Mouse (Mus musculus) stomach, embryonic 14.5 days (tissue): ENCODE data around the gene Fhit. TPM values are rescaled to one million over a fixed set of nuclear protein-coding genes. Genes with fewer than 3 reads are reported as not detected.

ENCODE experiments used
- ATAC-seq: fragments of 200-750 bp; cut with Nextera tagmentation; 2 replicates; pipeline ENCODE4 v1.8.0; 2017; ENCODE audit warnings: low read depth, moderate TSS enrichment; ENCODE audit not compliant: insufficient number of reproducible peaks, insufficient read depth, low FRiP score
- H3K27ac ChIP-seq: fragments of 300-500 bp; sonication (generic); 2 replicates; pipeline ENCODE4 v1.5.1; 2014; ENCODE audit warnings: mild to moderate bottlenecking, low read length, moderate library complexity, mixed read lengths
- H3K27me3 ChIP-seq: fragments of 300-500 bp; sonication (generic); 2 replicates; pipeline ENCODE4 v1.6.1; 2014; ENCODE audit warnings: low read length, control low read depth, mixed read lengths; ENCODE audit not compliant: control insufficient read depth, insufficient read depth
- H3K36me3 ChIP-seq: fragments of 300-500 bp; sonication (generic); 2 replicates; pipeline ENCODE4 v1.6.1; 2014; ENCODE audit warnings: mild to moderate bottlenecking, control low read depth, low read length, moderate library complexity, mixed read lengths; ENCODE audit not compliant: control insufficient read depth, insufficient read depth
- H3K4me1 ChIP-seq: fragments of 300-500 bp; sonication (generic); 2 replicates; pipeline ENCODE4 v1.6.1; 2014; ENCODE audit warnings: low read length, control low read depth, mixed read lengths; ENCODE audit not compliant: control insufficient read depth, insufficient read depth
- H3K4me2 ChIP-seq: fragments of 300-500 bp; sonication (generic); replicated peaks from 2 replicates; pipeline ENCODE4 v1.6.1; 2014; ENCODE audit warnings: low read depth, low read length, control low read depth
- H3K4me3 ChIP-seq: fragments of 300-500 bp; sonication (generic); 2 replicates; pipeline ENCODE4 v1.5.1; 2014; ENCODE audit warnings: low read depth, low read length, control low read depth
- H3K9ac ChIP-seq: fragments of 300-500 bp; sonication (generic); replicated peaks from 2 replicates; pipeline ENCODE4 v1.6.1; 2014; ENCODE audit warnings: low read depth, mild to moderate bottlenecking, control low read depth, low read length, moderate library complexity, mixed read lengths
- H3K9me3 ChIP-seq: fragments of 300-500 bp; sonication (generic); 2 replicates; pipeline ENCODE4 v1.6.1; 2016; ENCODE audit warnings: low read depth, low read length, control low read depth; ENCODE audit not compliant: control insufficient read depth
- WGBS: fragments of 180-500 bp; shearing (Covaris S2); extraction: QIAGEN DNeasy Blood & Tissue Kit; methylation state at CpG from one replicate; pipeline ENCODE4 v1.1.7; 2014; 5-methylcytosine and 5-hydroxymethylcytosine counted together
- polyA plus RNA-seq: library from polyadenylated mRNA; unstranded; fragments of >200 nt; fragmentation: Nextera tagmentation; extraction: Ambion mirVana; gene quantifications from 2 replicates; pipeline ENCODE4 v1.2.1, GENCODE M21; 2014

Fhit gene
- polyA plus RNA-seq, 1 experiment from 2014 or later: 10.3 TPM

DNA sequence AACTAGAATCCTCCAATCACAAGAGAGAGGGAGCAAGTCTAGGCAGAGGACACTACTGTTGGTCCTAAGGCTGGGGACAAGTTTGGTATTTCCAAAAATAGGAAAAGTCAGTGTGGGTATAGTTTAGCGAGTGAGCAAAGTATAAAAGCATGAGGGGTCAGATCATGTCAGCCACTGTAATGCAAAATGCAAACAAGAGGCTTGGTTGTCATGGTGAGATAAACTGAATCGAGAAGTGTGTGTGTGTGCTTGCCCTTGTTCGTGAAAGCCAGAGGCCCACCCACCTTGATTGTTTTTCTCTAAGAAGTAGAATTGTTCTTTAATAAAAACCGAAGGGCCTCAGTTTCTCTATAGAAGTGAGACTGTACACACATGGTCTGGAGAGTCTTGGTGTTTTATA lies 1465.8 kb downstream of the Fhit start:
- no peaks in the 10 kb centered on the region for H3K27me3 ChIP-seq
- 25% methylated on average over 4 of the region's 4 CpGs for WGBS

GRCm38 (mm10) chr14:9695217-9695690 lies 1466.6 kb downstream of the Fhit start:
- Histone ChIP-seq H3K9me3 (no peaks in the 10 kb centered on the region), H3K9ac (no peak overlapping the region), H3K27me3 (no peaks in the 10 kb centered on the region), H3K4me1 (peaks cover 3% of the 10 kb centered on the region; the same call in 1 of the 2 replicates), H3K4me3 (no peak overlapping the region), H3K27ac (no peak overlapping the region), H3K4me2 (no peak overlapping the region), H3K36me3 (no peaks in the 10 kb centered on the region)
- WGBS: 77% methylated on average over 4 of the region's 4 CpGs
- no peak for ATAC-seq

More for the DNA sequence above, 1465.8 kb downstream of the Fhit start:
- Histone ChIP-seq H3K36me3 (no peaks in the 10 kb centered on the region), H3K9ac (no peak overlapping the region), H3K4me1 (peaks cover 3% of the 10 kb centered on the region; the same call in 1 of the 2 replicates), H3K9me3 (no peaks in the 10 kb centered on the region), H3K4me2 (no peak overlapping the region), H3K4me3 (no peak overlapping the region), H3K27ac (no peak overlapping the region)
- ATAC-seq: no peak

GRCm38 (mm10) chr14:9688664-9689257 lies 1473.1 kb downstream of the Fhit start:
- no peak overlapping the region for H3K4me3 ChIP-seq
- no peaks in the 10 kb centered on the region for H3K9me3 ChIP-seq
- H3K36me3 ChIP-seq: no peaks in the 10 kb centered on the region
- no peak overlapping the region for H3K4me2 ChIP-seq
- ATAC-seq: no peak
- H3K9ac ChIP-seq: no peak overlapping the region
- no peak overlapping the region for H3K27ac ChIP-seq
- 72% methylated on average over 2 of the region's 2 CpGs for WGBS
- no peaks in the 10 kb centered on the region for H3K27me3 ChIP-seq
- no peaks in the 10 kb centered on the region for H3K4me1 ChIP-seq

- no peak overlapping the region for H3K4me2 ChIP-seq
- 56% methylated on average over 1 of the region's 1 CpGs for WGBS
- no peak for ATAC-seq
Observed at GRCm38 (mm10) chr14:9684362-9684761, 1477.5 kb downstream of the Fhit start.

GRCm38 (mm10) chr14:9672728-9673127 lies 1489.1 kb downstream of the Fhit start:
- 50% methylated on average over 1 of the region's 1 CpGs for WGBS
- no peak for ATAC-seq
- H3K27me3 ChIP-seq: no peaks in the 10 kb centered on the region
- no peak overlapping the region for H3K4me3 ChIP-seq
- H3K4me1 ChIP-seq: no peaks in the 10 kb centered on the region
- H3K9me3 ChIP-seq: no peaks in the 10 kb centered on the region
- H3K27ac ChIP-seq: no peak overlapping the region
- H3K9ac ChIP-seq: no peak overlapping the region
- no peak overlapping the region for H3K4me2 ChIP-seq
- H3K36me3 ChIP-seq: no peaks in the 10 kb centered on the region

More at GRCm38 (mm10) chr14:9684362-9684761, 1477.5 kb downstream of the Fhit start:
- Histone ChIP-seq H3K4me3 (no peak overlapping the region), H3K36me3 (no peaks in the 10 kb centered on the region), H3K4me1 (no peaks in the 10 kb centered on the region), H3K9me3 (no peaks in the 10 kb centered on the region), H3K27ac (no peak overlapping the region), H3K27me3 (no peaks in the 10 kb centered on the region), H3K9ac (no peak overlapping the region)

- Histone ChIP-seq H3K4me3 (no peak overlapping the region), H3K4me1 (no peaks in the 10 kb centered on the region), H3K4me2 (no peak overlapping the region), H3K27me3 (no peaks in the 10 kb centered on the region), H3K27ac (no peak overlapping the region), H3K36me3 (no peaks in the 10 kb centered on the region), H3K9me3 (no peaks in the 10 kb centered on the region), H3K9ac (no peak overlapping the region)
- ATAC-seq: no peak
- WGBS: 57% methylated on average over 3 of the region's 3 CpGs
Observed at GRCm38 (mm10) chr14:9671776-9672175, 1490.1 kb downstream of the Fhit start.

GRCm38 (mm10) chr14:9669766-9670165 lies 1492.1 kb downstream of the Fhit start:
- no peak overlapping the region for H3K9ac ChIP-seq
- H3K36me3 ChIP-seq: no peaks in the 10 kb centered on the region
- no peak for ATAC-seq
- H3K9me3 ChIP-seq: no peaks in the 10 kb centered on the region
- no peaks in the 10 kb centered on the region for H3K27me3 ChIP-seq
- H3K27ac ChIP-seq: no peak overlapping the region
- H3K4me1 ChIP-seq: no peaks in the 10 kb centered on the region
- no peak overlapping the region for H3K4me3 ChIP-seq
- WGBS: 74% methylated on average over 1 of the region's 1 CpGs
- no peak overlapping the region for H3K4me2 ChIP-seq

GRCm38 (mm10) chr14:9658445-9658844 lies 1503.4 kb downstream of the Fhit start:
- no peaks in the 10 kb centered on the region for H3K36me3 ChIP-seq
- no peaks in the 10 kb centered on the region for H3K9me3 ChIP-seq
- H3K4me2 ChIP-seq: no peak overlapping the region
- H3K27ac ChIP-seq: no peak overlapping the region
- no peaks in the 10 kb centered on the region for H3K27me3 ChIP-seq
- no peak overlapping the region for H3K4me3 ChIP-seq
- ATAC-seq: no peak
- H3K4me1 ChIP-seq: no peaks in the 10 kb centered on the region
- WGBS: 62% methylated on average over 1 of the region's 1 CpGs
- no peak overlapping the region for H3K9ac ChIP-seq

GRCm38 (mm10) chr14:9651417-9651816 lies 1510.4 kb downstream of the Fhit start:
- H3K9ac ChIP-seq: no peak overlapping the region
- no peaks in the 10 kb centered on the region for H3K4me1 ChIP-seq
- 95% methylated on average over 1 of the region's 1 CpGs for WGBS
- H3K27ac ChIP-seq: no peak overlapping the region
- no peak overlapping the region for H3K4me2 ChIP-seq
- ATAC-seq: no peak
- H3K9me3 ChIP-seq: no peaks in the 10 kb centered on the region
- H3K27me3 ChIP-seq: no peaks in the 10 kb centered on the region
- no peaks in the 10 kb centered on the region for H3K36me3 ChIP-seq
- H3K4me3 ChIP-seq: no peak overlapping the region
